Mouse (Mus musculus) Muller cell, postnatal 12 days (primary cell): ENCODE measurements around the gene Ovol1.

Source experiments
- DNase-seq: peaks from one replicate; pipeline ENCODE4 v3.0.0-alpha.2; 2015; ENCODE audit errors: inconsistent ontology term

Gene Ovol1

GRCm38 (mm10) chr19:5560457-5561041, at the start of gene Ovol1:
Ovol1 (minus strand) TSS chr19:5560646.
- DNase-seq, result peak; percentile 25

GRCm38 (mm10) chr19:5609547-5610404, 49.3 kb upstream of the Ovol1 start, which contains the start of gene Kat5:
Kat5 (minus strand) TSS chr19:5610237.
- peak; percentile 97 for DNase-seq

GRCm38 (mm10) chr19:5609171-5609546, 48.7 kb upstream of the Ovol1 start:
- no peak for DNase-seq

GRCm38 (mm10) chr19:5608707-5609106, 48.3 kb upstream of the Ovol1 start:
- no peak for DNase-seq

GRCm38 (mm10) chr19:5607705-5608410, 47.4 kb upstream of the Ovol1 start:
- no peak for DNase-seq

GRCm38 (mm10) chr19:5606196-5606595, 45.8 kb upstream of the Ovol1 start:
- DNase-seq, result no peak

- no peak for DNase-seq
Measured at GRCm38 (mm10) chr19:5605126-5605525, 44.7 kb upstream of the Ovol1 start.

- DNase-seq, result no peak
Measured at GRCm38 (mm10) chr19:5603664-5604063, 43.2 kb upstream of the Ovol1 start.

GRCm38 (mm10) chr19:5601752-5602541, 41.5 kb upstream of the Ovol1 start, which contains the start of gene Rnaseh2c:
Rnaseh2c (plus strand) TSS chr19:5601873.
- peak; percentile 81 for DNase-seq

- no peak for DNase-seq
Measured at GRCm38 (mm10) chr19:5599224-5599623, 38.8 kb upstream of the Ovol1 start.

GRCm38 (mm10) chr19:5591888-5592287, 31.4 kb upstream of the Ovol1 start:
- DNase-seq, result no peak

- DNase-seq, result no peak
Measured at GRCm38 (mm10) chr19:5589159-5589558, 28.7 kb upstream of the Ovol1 start.

GRCm38 (mm10) chr19:5581995-5582394, 21.5 kb upstream of the Ovol1 start:
- no peak for DNase-seq

GRCm38 (mm10) chr19:5580776-5581175, 20.3 kb upstream of the Ovol1 start:
- DNase-seq, result no peak

GRCm38 (mm10) chr19:5579971-5580370, 19.5 kb upstream of the Ovol1 start:
- DNase-seq, result no peak

GRCm38 (mm10) chr19:5575336-5575735, 14.9 kb upstream of the Ovol1 start:
- DNase-seq, result no peak

GRCm38 (mm10) chr19:5572331-5573125, 12.1 kb upstream of the Ovol1 start:
- no peak for DNase-seq

- no peak for DNase-seq
Measured at GRCm38 (mm10) chr19:5571831-5572230, 11.4 kb upstream of the Ovol1 start.

GRCm38 (mm10) chr19:5570353-5571246, 10.2 kb upstream of the Ovol1 start:
- no peak for DNase-seq

- DNase-seq, result no peak
Measured at GRCm38 (mm10) chr19:5569521-5569920, 9.1 kb upstream of the Ovol1 start.
